Mouse (Mus musculus) midbrain, embryonic 11.5 days (tissue): Measurements from ENCODE around the gene Uhrf1bp1. TPM values are rescaled to one million over a fixed set of nuclear protein-coding genes. Genes with fewer than 3 reads are reported as not detected.
A peak's percentile ranks its signal among the peaks of the same experiment; 100 is the strongest.

ENCODE experiments used
- ATAC-seq: fragments of 200-750 bp; cut with Nextera tagmentation; 2 replicates; pipeline ENCODE4 v1.8.0; 2017; ENCODE audit warnings: moderate TSS enrichment, moderate library complexity; ENCODE audit not compliant: low FRiP score
- DNase-seq: peaks from one replicate; pipeline ENCODE4 v3.0.0; 2015; ENCODE audit warnings: low spot score; ENCODE audit errors: missing footprints
- H3K27ac ChIP-seq: fragments of 300-500 bp; sonication (generic); 2 replicates; pipeline ENCODE4 v1.5.1; 2014; ENCODE audit warnings: low read depth, low read length
- H3K27me3 ChIP-seq: fragments of 300-500 bp; sonication (generic); 2 replicates; pipeline ENCODE4 v1.6.1; 2014; ENCODE audit warnings: mild to moderate bottlenecking, low read length, moderate library complexity, mixed read lengths; ENCODE audit not compliant: control insufficient read depth, insufficient read depth
- H3K36me3 ChIP-seq: fragments of 300-500 bp; sonication (generic); 2 replicates; pipeline ENCODE4 v1.6.1; 2014; ENCODE audit warnings: mild to moderate bottlenecking, low read length, moderate library complexity, mixed read lengths; ENCODE audit not compliant: control insufficient read depth, insufficient read depth
- H3K4me1 ChIP-seq: fragments of 300-500 bp; sonication (generic); 2 replicates; pipeline ENCODE4 v1.6.1; 2014; ENCODE audit warnings: low read length; ENCODE audit not compliant: control insufficient read depth, insufficient read depth
- H3K4me2 ChIP-seq: fragments of 300-500 bp; sonication (generic); 2 replicates; pipeline ENCODE4 v1.6.1; 2014; ENCODE audit warnings: mild to moderate bottlenecking, moderate library complexity
- H3K4me3 ChIP-seq: fragments of 300-500 bp; sonication (generic); 2 replicates; pipeline ENCODE4 v1.5.1; 2014; ENCODE audit warnings: low read depth, low read length
- H3K9ac ChIP-seq: fragments of 300-500 bp; sonication (generic); 2 replicates; pipeline ENCODE4 v1.6.1; 2014; ENCODE audit warnings: low read length
- H3K9me3 ChIP-seq: fragments of 300-500 bp; sonication (generic); 2 replicates; pipeline ENCODE4 v1.6.1; 2016; ENCODE audit warnings: low read length; ENCODE audit not compliant: control insufficient read depth
- WGBS: fragments of 180-500 bp; shearing (Covaris S2); extraction: QIAGEN DNeasy Blood & Tissue Kit; methylation state at CpG from one replicate; pipeline ENCODE4 v1.1.7; 2014; 5-methylcytosine and 5-hydroxymethylcytosine counted together
- polyA plus RNA-seq: library from polyadenylated mRNA; unstranded; fragments of >200 nt; fragmentation: Nextera tagmentation; extraction: Ambion mirVana; gene quantifications from 2 replicates; pipeline ENCODE4 v1.2.1, GENCODE M21; 2014

Uhrf1bp1 gene
- polyA plus RNA-seq, 1 experiment from 2014 or later: 4.9 TPM

- DNase-seq: no peak
- WGBS: 82% methylated on average over 19 of the region's 19 CpGs
- H3K27me3 ChIP-seq: no peaks in the 10 kb centered on the region
These were observed 30.4 kb downstream of the Uhrf1bp1 start for GRCm38 (mm10) chr17:27886499-27887210.

GRCm38 (mm10) chr17:27907512-27908205, 51.4 kb downstream of the Uhrf1bp1 start:
- Histone ChIP-seq H3K4me1 (peaks cover 14% of the 10 kb centered on the region), H3K4me2 (peak overlapping the region; percentile 75), H3K36me3 (peaks cover 2% of the 10 kb centered on the region; the same call in 1 of the 2 replicates), H3K4me3 (peak overlapping the region; percentile 81), H3K9me3 (no peaks in the 10 kb centered on the region), H3K27ac (no peak overlapping the region; the same call in 1 of the 2 replicates), H3K9ac (peak overlapping the region; percentile 89), H3K27me3 (no peaks in the 10 kb centered on the region)
- under 1% methylated on average over 45 of the region's 45 CpGs for WGBS
- DNase-seq: peak; percentile 100
- ATAC-seq: peak; percentile 58

More at GRCm38 (mm10) chr17:27886499-27887210, 30.4 kb downstream of the Uhrf1bp1 start:
- ATAC-seq: no peak
- H3K27ac ChIP-seq: no peak overlapping the region
- H3K4me2 ChIP-seq: no peak overlapping the region
- H3K4me3 ChIP-seq: no peak overlapping the region
- H3K36me3 ChIP-seq: peaks cover 6% of the 10 kb centered on the region; the same call in 1 of the 2 replicates
- no peaks in the 10 kb centered on the region for H3K9me3 ChIP-seq
- H3K4me1 ChIP-seq: no peaks in the 10 kb centered on the region
- H3K9ac ChIP-seq: no peak overlapping the region

DNA sequence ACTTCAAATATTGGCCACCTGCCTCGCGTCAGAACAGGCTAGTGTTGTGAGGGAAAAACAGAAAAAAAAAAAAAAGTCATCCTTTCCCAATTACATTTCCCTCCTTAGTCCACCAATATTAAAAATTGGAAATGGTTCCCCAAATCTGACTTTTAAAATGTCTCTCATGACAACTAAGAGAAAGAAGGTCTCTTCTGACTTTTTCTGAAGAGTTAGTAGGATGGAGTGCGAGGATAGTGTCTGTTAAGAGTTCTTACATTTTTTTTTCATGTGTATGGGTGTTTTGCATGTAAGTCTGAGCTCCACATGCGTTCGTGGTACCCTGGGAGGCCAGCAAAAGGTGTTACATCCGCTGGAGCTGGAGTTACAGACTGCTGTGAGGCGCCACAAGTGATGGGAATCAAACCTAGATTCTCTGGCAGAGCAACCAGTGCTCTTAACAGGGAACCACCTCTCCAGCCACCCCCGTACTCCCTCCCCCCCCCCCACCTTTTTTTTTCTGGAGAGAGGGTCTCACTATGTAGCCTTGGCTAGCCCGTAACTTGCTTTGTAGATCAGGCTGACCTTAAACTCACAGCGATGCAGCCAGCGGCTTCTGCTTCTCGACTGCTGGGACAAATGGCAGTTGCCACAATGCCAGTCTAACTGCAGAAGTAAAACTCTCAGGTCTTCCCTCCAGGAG, 52.1 kb downstream of the Uhrf1bp1 start:
- WGBS: 0% methylated on average over 12 of the region's 12 CpGs
- Histone ChIP-seq H3K4me3 (peak overlapping the region; percentile 81), H3K36me3 (peaks cover 2% of the 10 kb centered on the region; the same call in 1 of the 2 replicates), H3K4me2 (peak overlapping the region; percentile 75), H3K4me1 (peaks cover 14% of the 10 kb centered on the region), H3K27me3 (no peaks in the 10 kb centered on the region), H3K9me3 (no peaks in the 10 kb centered on the region), H3K27ac (peak overlapping the region; percentile 30; the same call in 1 of the 2 replicates), H3K9ac (peak overlapping the region; percentile 89)
- DNase-seq (no peak), ATAC-seq (peak; percentile 35)

GRCm38 (mm10) chr17:27908888-27909621, 52.8 kb downstream of the Uhrf1bp1 start, which contains the start of gene Anks1:
TSS of gene Anks1 (plus strand) at chr17:27909306.
- Histone ChIP-seq H3K9me3 (no peaks in the 10 kb centered on the region), H3K4me1 (peaks cover 14% of the 10 kb centered on the region), H3K27ac (peak within 1 kb of the TSS; percentile 51; the same call in 1 of the 2 replicates), H3K4me3 (peak within 1 kb of the TSS; percentile 81), H3K4me2 (peak within 1 kb of the TSS; percentile 75), H3K9ac (peak within 1 kb of the TSS; percentile 83), H3K36me3 (no peaks in the 10 kb centered on the region), H3K27me3 (no peaks in the 10 kb centered on the region)
- peak; percentile 99 for DNase-seq
- peak; percentile 86 for ATAC-seq
- WGBS: under 1% methylated on average over 66 of the region's 78 CpGs

DNA sequence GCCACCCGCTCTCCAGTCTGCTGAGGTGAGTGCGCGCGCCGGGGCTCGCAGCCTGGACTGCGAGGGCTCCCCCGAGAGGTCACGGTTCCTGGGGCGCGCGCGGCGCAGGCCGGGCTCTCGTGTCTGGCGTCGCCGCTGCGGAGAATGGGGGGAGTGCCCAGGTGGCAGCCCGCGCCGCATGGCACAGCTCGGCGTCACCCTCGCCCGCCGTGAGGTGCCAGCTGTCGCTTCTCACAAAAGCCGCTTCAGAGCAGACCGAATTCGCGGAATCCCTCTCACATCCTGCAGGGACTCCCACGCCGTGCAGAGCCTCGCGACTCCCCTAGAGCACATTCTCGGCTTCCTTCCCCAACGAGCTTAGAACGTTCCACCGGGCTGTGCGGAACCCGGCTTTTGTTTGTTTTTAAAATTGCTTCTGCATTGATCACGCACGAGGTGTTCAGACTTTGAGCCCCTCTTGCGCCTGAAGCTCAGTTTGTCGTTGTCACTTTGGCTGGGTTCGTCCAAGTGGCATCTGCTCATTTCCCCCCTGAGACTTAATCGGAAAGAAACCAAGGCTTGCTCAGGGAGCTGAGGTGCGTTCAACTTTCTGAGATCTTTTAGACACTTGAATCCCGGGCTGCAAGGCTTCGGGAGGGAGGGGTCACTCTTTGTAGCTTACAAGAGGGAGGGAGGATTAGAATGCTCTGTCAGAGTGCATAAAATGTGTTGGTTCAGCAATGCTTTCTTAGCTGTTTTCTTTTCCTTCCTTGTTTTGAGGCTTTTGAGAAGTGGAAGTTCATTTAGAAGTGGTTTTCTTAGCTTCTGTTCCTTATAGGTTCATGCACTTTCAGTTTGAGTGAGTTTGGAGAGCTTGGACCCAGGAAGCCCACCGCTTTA, 53.6 kb downstream of the Uhrf1bp1 start, which contains the start of gene Taf11:
Taf11 (minus strand) TSS at position 223 of the 879 bp plus-strand sequence.
- peak within 1 kb of the TSS; percentile 83 for H3K9ac ChIP-seq
- H3K9me3 ChIP-seq: no peaks in the 10 kb centered on the region
- no peaks in the 10 kb centered on the region for H3K27me3 ChIP-seq
- ATAC-seq (peak; percentile 69), DNase-seq (peak; percentile 92)
- peaks cover 14% of the 10 kb centered on the region for H3K4me1 ChIP-seq
- H3K36me3 ChIP-seq: no peaks in the 10 kb centered on the region
- peak within 1 kb of the TSS; percentile 51; the same call in 1 of the 2 replicates for H3K27ac ChIP-seq
- 2% methylated on average over 52 of the region's 53 CpGs for WGBS
- H3K4me3 ChIP-seq: peak within 1 kb of the TSS; percentile 81
- peak within 1 kb of the TSS; percentile 75 for H3K4me2 ChIP-seq

DNA sequence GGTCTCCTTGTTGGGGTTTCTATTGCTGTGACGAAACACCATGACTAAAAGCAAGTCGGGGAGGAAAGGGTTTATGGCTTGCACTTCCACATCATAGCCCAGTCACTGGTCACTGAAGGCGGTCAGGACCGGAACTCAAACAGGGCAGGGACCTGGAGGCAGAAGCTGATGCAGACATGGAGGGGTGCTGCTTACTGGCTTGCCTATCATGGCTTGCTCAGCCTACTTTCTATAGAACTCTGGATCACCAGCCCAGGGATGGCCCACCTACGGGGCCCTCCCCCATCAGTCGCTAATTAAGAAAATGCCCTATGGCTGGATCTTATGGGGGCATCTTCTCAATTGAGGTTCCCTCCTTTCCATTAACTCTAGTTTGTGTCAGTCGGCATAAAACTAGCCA, 55.1 kb downstream of the Uhrf1bp1 start:
- no peaks in the 10 kb centered on the region for H3K9me3 ChIP-seq
- 89% methylated on average over 7 of the region's 7 CpGs for WGBS
- H3K9ac ChIP-seq: no peak overlapping the region
- H3K4me2 ChIP-seq: no peak overlapping the region
- no peak overlapping the region for H3K27ac ChIP-seq
- DNase-seq: no peak
- no peak overlapping the region for H3K4me3 ChIP-seq
- no peaks in the 10 kb centered on the region for H3K36me3 ChIP-seq
- peaks cover 13% of the 10 kb centered on the region for H3K4me1 ChIP-seq
- no peaks in the 10 kb centered on the region for H3K27me3 ChIP-seq
- ATAC-seq: no peak

- Histone ChIP-seq H3K9me3 (no peaks in the 10 kb centered on the region), H3K4me1 (peaks cover 9% of the 10 kb centered on the region), H3K4me2 (no peak overlapping the region), H3K9ac (no peak overlapping the region), H3K4me3 (no peak overlapping the region), H3K27me3 (no peaks in the 10 kb centered on the region), H3K27ac (no peak overlapping the region), H3K36me3 (no peaks in the 10 kb centered on the region)
- no peak for DNase-seq
- WGBS: 87% methylated on average over 4 of the region's 4 CpGs
- ATAC-seq: no peak
These were observed 58.5 kb downstream of the Uhrf1bp1 start for GRCm38 (mm10) chr17:27914742-27915141.

DNA sequence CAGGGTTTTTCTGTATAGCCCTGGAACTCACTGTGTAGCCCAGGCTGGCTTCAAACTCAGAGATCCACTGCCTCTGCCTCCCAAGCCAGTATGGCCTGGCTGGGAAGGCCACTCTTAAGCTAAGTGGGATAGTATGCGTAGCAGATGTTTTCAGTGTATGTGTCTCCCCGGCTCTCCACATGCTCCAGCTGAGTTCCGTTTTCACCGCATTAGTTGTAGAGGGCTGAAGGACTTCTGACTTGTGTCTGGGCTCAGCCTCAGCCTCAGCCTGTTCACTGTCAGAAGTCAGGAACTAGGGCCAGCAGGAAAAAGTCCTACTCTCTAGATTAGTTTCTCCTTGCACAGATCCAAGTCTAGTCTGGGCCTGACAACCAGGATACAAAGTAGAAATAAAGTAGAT, 60.1 kb downstream of the Uhrf1bp1 start:
- Histone ChIP-seq H3K36me3 (no peaks in the 10 kb centered on the region), H3K9ac (no peak overlapping the region), H3K27me3 (no peaks in the 10 kb centered on the region), H3K4me2 (no peak overlapping the region), H3K4me3 (no peak overlapping the region), H3K9me3 (no peaks in the 10 kb centered on the region), H3K4me1 (no peaks in the 10 kb centered on the region), H3K27ac (no peak overlapping the region)
- ATAC-seq: no peak
- 90% methylated on average over 4 of the region's 4 CpGs for WGBS
- DNase-seq: no peak
